Mouse (Mus musculus) testis, adult 2 months (tissue): ENCODE data around the gene Slc51a. TPM values are rescaled to one million over a fixed set of nuclear protein-coding genes. Genes with fewer than 3 reads are reported as not detected.
"Not testable (repeated sequence)": the region's sequence is repeated elsewhere in the genome, so short reads cannot be mapped to it uniquely, and the experiment has no call there.

Experiments used
- H3K27ac ChIP-seq: fragments of 200-500 bp; 2 replicates; pipeline ENCODE4 v1.5.1; 2012; ENCODE audit warnings: low read depth, low read length; ENCODE audit not compliant: control insufficient read depth, insufficient read depth
- H3K27me3 ChIP-seq: fragments of 200-500 bp; 2 replicates; pipeline ENCODE4 v1.6.1; 2012; ENCODE audit warnings: mild to moderate bottlenecking, low read length, moderate library complexity; ENCODE audit not compliant: control insufficient read depth, insufficient read depth
- H3K36me3 ChIP-seq: fragments of 200-500 bp; 2 replicates; pipeline ENCODE4 v1.6.1; 2012; ENCODE audit warnings: mild to moderate bottlenecking, low read length; ENCODE audit not compliant: control insufficient read depth, insufficient read depth
- H3K4me1 ChIP-seq: fragments of 200-500 bp; 2 replicates; pipeline ENCODE4 v1.6.1; 2012; ENCODE audit warnings: low read length; ENCODE audit not compliant: control insufficient read depth, insufficient read depth
- H3K4me3 ChIP-seq: fragments of 200-500 bp; 2 replicates; pipeline ENCODE4 v1.5.1; 2012; ENCODE audit warnings: low read depth, mild to moderate bottlenecking, low read length, moderate library complexity, mixed read lengths; ENCODE audit not compliant: control insufficient read depth
- CTCF ChIP-seq: fragments of 200-500 bp; IDR thresholded peaks from 2 replicates; pipeline ENCODE4 v1.5.1; 2012; ENCODE audit warnings: low read depth, mild to moderate bottlenecking, inconsistent platforms, low read length, moderate library complexity; ENCODE audit not compliant: control insufficient read depth, insufficient read depth, insufficient replicate concordance
- POLR2A ChIP-seq: fragments of 200-500 bp; IDR thresholded peaks from 2 replicates; pipeline ENCODE4 v1.6.1; 2012; ENCODE audit warnings: low read depth, mild to moderate bottlenecking, inconsistent platforms, low read length, moderate library complexity; ENCODE audit not compliant: control insufficient read depth
- polyA plus RNA-seq: library from polyadenylated mRNA; depleted of rRNA; stranded (reverse); fragments of >200 nt; gene quantifications from 2 replicates; pipeline ENCODE4 v1.2.3, GENCODE M21; 2012

The Slc51a gene
- polyA plus RNA-seq, 1 experiment, result 0.49 TPM

DNA sequence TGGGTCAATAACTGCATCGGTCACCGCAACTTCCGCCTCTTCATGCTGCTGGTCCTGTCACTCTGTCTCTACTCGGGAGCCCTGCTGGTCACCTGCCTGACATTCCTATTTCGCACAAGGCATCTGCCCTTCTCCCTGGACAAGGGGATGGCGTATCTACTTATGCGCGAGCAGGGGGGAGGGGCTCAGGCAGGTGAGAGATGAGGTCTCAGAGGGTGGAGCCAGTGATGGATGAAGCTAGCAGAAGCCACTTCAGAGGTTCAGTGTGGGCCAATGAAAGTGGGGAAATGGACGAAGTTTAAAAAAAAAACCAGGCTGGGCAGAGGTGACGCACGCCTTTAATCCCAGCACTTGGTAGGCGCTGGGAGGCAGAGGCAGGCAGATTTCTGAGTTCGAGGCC lies 11.3 kb upstream of the Slc51a start:
- no peaks in the 10 kb centered on the region for H3K36me3 ChIP-seq
- no peaks in the 10 kb centered on the region for H3K27me3 ChIP-seq
- peak overlapping the region; percentile 94 for H3K4me3 ChIP-seq
- no peak overlapping the region for H3K27ac ChIP-seq
- no peak for TF ChIP-seq CTCF
- TF ChIP-seq POLR2A, result no peak; the same call in 1 of the 2 replicates
- H3K4me1 ChIP-seq, result peaks cover 8% of the 10 kb centered on the region

DNA sequence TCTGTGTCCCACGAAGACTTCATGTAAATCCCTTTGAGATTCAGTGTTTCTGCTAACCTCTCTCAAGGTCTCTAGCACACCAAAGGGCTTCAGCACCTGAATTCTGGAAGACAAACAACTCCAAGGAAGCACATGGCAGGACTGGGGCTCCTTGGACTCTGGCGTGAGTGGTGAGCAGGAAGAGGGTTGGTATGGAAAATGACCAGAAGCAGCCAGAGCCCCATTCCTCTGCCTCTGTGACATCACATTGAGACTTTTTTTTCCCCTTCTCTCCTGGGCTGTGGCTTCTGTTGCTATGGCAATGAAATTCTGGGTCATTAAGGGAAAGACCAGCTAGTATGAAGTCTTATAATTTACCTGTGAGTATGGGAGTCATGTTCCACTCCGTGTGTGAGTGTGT lies 8.3 kb upstream of the Slc51a start, which contains the start of gene Zdhhc19:
Gene Zdhhc19 (plus strand): TSS at position 301 of the 400 bp plus-strand sequence.
- TF ChIP-seq POLR2A (peak; percentile 51; the same call in 1 of the 2 replicates), CTCF (no peak)

DNA sequence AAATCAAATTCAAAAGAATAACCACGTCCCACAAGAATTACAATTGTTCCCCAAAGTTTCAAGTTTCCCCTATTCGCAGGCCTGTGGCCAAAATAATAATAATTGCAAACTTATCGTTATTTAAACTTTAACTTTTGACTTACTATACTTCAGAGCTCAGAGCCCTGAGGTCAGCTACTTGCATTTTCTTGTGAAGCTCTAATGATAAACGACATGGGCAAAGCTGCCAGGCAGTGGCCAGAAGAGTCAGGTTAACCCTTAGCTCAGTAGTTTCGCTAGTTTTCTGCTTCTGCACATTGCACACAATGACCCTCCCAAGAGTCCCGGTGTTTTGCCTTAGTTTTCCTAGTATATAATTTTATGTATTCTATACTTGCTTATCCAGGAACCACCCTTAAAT lies 6.7 kb upstream of the Slc51a start:
- not testable (repeated sequence) for H3K4me1 ChIP-seq, H3K36me3 ChIP-seq, H3K27ac ChIP-seq, H3K27me3 ChIP-seq
- peak overlapping the region; percentile 80 for H3K4me3 ChIP-seq

More for the DNA sequence above, 8.3 kb upstream of the Slc51a start, which contains the start of gene Zdhhc19:
- Histone ChIP-seq H3K27ac (peak within 1 kb of the TSS; percentile 56), H3K27me3 (no peaks in the 10 kb centered on the region), H3K4me1 (peaks cover 8% of the 10 kb centered on the region), H3K4me3 (peak within 1 kb of the TSS; percentile 94), H3K36me3 (no peaks in the 10 kb centered on the region)

DNA sequence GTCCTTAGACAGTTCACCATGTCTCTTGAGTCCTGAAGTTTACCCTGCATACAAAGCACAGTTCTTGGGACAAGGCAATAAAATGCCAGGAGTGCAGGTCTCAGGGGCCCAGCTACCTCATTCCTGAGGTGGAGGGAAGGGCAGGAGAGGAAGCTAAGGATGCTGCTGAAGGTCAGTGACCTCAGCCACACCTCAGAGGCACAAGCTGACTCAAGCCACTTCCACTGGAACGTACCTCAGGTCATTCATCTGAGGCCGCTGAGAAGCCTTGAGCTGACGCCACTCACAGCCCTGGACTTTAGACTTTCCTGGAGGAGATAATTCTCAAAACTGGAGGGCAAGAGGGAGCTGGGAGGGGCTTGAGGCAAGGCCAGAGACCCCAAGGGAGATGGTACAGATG lies 1.3 kb upstream of the Slc51a start:
- Histone ChIP-seq H3K4me1 (no peaks in the 10 kb centered on the region), H3K36me3 (no peaks in the 10 kb centered on the region), H3K27ac (no peak overlapping the region), H3K4me3 (peak overlapping the region; percentile 5), H3K27me3 (no peaks in the 10 kb centered on the region)
- TF ChIP-seq POLR2A, result no peak
- TF ChIP-seq CTCF, result no peak

DNA sequence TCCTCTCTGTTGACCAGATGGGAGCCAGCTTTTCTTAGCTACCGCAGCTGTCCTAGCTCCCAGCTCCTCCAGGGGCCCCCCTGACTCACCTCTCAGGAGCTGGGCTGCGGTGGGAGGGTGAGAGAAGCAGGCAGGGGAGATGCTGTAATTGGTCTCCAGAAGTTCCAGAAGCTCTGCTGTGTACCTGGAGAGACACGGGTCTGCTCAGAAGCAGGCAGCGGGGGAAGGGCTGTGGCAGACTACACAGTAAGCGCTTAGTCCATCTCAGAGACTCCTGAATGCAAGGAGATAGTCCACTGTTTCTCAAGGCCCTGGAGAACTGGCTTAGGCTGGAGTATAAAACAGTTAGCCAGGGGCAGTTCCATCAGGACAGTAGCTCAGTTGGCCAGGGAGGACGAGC lies 1.6 kb downstream of the Slc51a start:
- Histone ChIP-seq H3K27ac (no peak overlapping the region), H3K4me3 (no peak overlapping the region), H3K4me1 (no peaks in the 10 kb centered on the region), H3K36me3 (no peaks in the 10 kb centered on the region), H3K27me3 (no peaks in the 10 kb centered on the region)
- TF ChIP-seq CTCF (no peak), POLR2A (no peak)

DNA sequence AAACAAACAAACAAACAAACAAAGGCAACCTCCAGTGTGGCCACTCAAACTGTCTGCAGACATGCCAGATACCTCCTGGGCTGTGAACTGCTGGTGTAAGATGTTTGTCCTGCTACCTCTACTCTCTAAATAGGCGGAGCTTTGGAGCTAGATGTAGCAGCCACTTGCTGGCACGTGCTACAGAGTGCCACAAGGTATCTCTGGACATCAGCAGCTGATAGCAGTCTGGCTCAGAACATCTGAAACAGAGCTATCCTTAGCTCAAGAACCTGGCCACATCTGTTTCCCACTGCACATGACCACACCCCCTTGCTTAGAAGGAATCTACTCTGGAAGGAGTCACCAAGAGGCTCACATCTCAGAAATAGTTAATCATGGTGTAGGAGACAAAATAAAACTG lies 2.5 kb downstream of the Slc51a start:
- no peak overlapping the region for H3K27ac ChIP-seq
- H3K27me3 ChIP-seq, result no peaks in the 10 kb centered on the region
- no peaks in the 10 kb centered on the region for H3K36me3 ChIP-seq
- no peak for TF ChIP-seq CTCF
- no peak for TF ChIP-seq POLR2A
- H3K4me1 ChIP-seq, result no peaks in the 10 kb centered on the region
- no peak overlapping the region for H3K4me3 ChIP-seq

DNA sequence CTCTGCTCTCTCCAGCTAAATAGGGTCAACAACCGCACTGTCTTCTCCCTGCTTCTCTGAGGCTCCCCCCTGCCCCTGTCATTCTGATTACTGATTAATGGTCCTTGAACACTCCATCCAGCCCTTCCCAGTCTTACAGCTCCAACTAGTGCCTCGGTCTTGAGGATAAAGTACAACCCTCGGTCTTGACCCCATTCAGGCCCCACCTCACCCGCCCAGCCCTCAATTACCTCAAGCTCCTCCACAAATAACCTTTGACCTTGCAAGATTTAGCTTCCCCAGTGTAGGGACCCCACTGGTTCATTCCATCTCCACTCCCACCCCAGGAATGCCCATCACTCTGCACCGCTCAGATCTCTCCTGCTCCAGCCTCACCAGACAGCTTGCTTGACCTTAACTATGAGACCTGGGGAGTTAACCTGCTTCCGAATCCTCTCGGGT lies 3.2 kb downstream of the Slc51a start:
- no peak overlapping the region for H3K27ac ChIP-seq
- no peaks in the 10 kb centered on the region for H3K4me1 ChIP-seq
- TF ChIP-seq POLR2A, result no peak
- TF ChIP-seq CTCF, result no peak

DNA sequence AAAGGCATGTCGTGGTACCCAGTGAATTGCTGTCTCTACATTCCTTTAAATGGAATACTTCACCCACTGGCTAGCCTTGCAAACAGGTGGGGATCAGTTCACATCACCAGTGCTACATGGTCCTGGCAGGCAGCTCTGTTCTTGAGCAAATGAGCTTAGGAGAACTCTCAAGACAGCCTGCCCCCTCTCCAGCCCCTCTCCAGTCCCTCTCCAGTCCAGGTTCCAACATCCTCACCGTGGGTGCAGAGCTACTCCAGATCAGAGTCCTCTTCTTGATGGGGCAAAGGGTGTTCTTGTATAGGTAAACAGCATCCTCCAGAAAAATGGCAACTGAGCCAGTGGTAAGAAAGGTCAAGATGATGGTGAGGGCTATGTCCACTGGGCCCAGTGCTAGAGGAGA lies 8.3 kb downstream of the Slc51a start:
- H3K4me3 ChIP-seq, result no peak overlapping the region
- no peaks in the 10 kb centered on the region for H3K36me3 ChIP-seq
- no peak overlapping the region for H3K27ac ChIP-seq
- no peaks in the 10 kb centered on the region for H3K27me3 ChIP-seq
- TF ChIP-seq POLR2A, result no peak
- no peak for TF ChIP-seq CTCF
- no peaks in the 10 kb centered on the region for H3K4me1 ChIP-seq

More for the DNA sequence above, 3.2 kb downstream of the Slc51a start:
- H3K36me3 ChIP-seq, result no peaks in the 10 kb centered on the region
- no peaks in the 10 kb centered on the region for H3K27me3 ChIP-seq
- H3K4me3 ChIP-seq, result no peak overlapping the region
